Mouse (Mus musculus) gonadal fat pad, adult 2 months (tissue): ENCODE results near the gene Med17. TPM values are rescaled to one million over a fixed set of nuclear protein-coding genes. Genes with fewer than 3 reads are reported as not detected.
"Not testable (repeated sequence)": the region's sequence is repeated elsewhere in the genome, so short reads cannot be mapped to it uniquely, and the experiment has no call there.

Experiments used
- DNase-seq: peaks from one replicate; pipeline ENCODE4 v3.0.0-alpha.2; 2012; ENCODE audit warnings: low read depth
- polyA plus RNA-seq: library from polyadenylated mRNA; depleted of rRNA; stranded (reverse); fragments of >200 nt; gene quantifications from 2 replicates; pipeline ENCODE4 v1.2.3, GENCODE M21; 2012; rRNA removed

Med17 gene
- 26.6 and 31.6 TPM in 2 replicates for polyA plus RNA-seq

DNA sequence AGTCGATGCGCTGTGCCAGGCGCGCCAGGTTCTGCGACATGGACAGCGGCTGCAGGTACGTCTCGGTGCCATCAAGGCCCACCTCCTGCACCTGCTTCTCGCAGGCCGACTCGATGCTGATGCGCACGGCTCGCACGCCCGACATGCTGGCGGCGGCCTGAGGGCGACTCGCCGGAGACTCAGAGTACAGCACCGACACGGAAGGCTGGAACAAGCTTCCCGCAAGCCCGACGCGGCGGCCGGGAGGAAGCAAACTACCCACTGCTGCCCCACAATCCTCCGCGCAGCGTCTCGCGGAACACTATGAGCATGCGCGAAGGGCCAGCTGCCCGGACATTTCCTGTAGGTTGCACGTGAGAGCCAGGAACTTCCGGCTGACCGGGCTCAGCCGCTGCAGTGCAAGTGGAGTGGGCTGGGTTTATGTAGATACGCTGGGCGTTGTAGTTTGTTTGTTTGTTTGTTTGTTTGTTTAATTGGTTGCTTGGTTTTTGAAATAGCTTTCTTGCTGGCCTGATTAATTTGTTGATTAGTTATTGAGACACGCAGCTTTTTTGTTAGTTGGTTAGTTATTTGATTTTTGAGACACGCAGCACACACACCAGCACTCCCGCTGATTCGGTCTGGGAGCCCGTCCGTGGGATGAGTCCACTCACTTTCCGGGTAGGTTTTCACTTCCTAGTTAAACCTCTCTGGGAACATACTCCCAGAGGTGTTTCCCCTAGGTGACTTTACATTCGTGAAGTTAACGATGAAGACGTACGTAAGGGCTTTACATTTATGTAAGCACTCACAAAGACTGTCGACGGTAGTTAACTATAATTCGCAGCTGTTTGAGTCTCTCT, at the start of gene Med17:
Gene Med17 (minus strand): TSS at position 283 of the 842 bp plus-strand sequence.
- DNase-seq, result peak; percentile 46

DNA sequence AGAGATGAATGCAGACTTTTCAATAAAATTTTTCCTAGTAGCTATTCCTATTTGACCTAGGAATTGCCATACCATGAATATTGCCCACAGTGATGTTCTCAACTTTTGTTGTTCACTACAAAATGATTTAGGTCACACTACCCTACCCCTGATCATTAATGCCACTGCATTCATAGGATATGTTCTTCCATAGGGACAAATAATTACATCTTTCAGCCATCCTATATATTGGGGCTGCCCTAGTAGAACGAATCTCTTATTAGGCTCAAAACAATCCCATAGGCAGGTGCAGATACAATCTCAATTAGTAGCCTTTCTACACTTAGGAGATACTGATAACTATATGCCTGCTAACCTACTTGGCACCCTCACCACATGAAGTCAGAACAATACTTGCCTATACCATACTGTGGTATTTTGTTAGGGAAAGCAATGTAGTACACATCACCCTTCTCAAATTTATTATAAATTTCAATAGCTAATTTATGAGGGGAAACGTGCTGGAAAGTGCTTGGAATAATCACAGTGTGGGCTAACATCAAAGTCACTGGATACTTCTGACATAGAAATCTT, 38.5 kb upstream of the Med17 start:
- DNase-seq, result no peak

DNA sequence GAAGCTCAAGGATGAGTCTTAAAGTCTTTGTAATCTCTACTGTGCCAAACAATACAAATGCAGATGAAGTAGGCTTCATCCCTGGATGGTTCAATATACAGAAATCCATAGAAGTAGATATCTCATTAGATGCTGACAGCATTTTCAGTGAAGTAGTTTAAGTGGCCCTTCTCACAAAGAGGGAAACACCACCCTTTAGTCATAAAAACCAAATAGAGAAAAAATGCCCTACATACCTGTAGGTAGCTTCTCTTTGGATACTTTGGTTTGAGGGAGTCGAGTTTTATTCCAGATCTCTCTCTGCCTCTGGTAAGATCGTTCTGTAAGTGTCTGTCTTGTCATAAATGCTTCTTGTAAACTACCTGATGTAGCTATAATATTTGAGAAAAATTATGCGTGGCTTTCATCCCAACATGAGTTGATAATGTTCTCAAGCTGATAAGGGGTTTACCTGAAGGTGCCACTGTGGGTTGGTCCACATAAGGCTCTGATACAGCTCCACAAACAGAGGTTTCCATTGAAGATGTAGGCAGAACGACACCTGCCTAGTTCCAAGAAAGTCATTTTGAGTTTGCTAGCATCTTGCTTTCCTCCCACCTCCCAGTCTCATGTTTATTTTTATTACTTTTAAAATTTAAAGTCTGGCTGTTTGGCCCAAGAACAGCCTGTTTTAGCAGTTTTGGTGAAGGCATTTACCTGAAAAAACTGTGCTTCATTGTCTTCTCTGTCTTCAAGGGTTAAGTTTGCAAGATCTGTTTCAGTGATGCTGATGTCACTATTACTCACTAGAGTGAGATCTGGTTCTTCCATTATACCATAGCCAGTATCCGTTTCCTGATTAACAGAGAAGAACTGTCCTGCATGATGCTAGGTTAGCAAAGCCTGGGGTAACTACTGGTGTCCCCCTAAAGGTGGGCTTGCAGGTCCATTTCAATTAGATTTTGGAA, 37.8 kb upstream of the Med17 start:
- no peak for DNase-seq

DNA sequence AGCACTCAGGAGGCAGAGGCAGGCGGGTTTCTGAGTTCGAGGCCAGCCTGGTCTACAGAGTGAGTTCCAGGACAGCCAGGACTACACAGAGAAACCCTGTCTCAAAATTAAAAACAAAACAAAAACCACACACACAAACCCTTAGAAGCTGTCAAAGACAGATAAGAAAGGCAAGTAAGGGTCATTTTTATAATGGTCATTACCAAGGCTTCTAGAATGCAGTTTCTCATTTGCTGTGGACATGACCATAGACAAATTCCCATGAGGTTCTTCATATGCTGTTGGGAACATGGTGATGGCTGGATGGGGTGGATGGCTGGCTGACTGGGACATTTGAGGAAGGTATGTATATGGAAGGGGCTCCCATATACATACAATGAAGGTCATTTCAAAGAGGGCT, 36.6 kb upstream of the Med17 start:
- not testable (repeated sequence) for DNase-seq

DNA sequence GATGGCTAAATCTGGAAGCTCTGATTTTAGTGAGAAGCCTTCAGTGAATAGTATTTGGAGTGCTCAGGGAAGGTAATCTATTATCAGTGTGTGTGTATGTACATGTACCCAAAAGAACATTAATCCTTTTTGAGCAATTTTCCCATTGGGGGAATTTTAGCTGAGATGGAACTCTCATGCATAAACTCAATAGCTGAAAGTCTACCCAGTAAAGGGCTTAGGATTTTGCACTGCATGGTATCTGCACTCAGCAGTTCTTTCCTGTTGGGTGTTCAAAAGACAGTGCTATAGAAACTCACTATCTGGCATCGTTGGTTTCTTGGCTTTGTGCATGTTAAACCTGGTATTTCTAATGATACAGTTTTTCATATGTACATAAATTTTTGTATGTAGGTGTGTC, 34.9 kb upstream of the Med17 start:
- no peak for DNase-seq

DNA sequence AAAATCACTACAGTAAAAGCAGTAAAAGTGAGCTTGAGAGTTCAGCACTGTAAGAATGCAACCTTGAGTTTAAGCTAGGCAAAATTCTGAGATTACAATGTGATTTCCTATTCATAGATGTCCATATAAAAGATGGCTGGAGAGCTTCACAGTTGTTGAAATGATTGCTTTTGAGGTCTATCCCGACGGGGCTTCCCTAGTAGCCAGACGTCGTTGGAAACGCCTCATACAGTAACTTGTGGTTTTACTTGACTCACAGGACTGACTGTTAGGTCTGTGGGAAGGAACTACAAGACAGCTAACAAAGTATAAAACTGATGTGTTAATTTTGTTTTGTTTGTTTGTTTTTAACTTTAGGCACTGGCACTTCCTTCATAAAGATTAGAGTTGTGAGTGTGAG, 33.9 kb upstream of the Med17 start:
- no peak for DNase-seq

DNA sequence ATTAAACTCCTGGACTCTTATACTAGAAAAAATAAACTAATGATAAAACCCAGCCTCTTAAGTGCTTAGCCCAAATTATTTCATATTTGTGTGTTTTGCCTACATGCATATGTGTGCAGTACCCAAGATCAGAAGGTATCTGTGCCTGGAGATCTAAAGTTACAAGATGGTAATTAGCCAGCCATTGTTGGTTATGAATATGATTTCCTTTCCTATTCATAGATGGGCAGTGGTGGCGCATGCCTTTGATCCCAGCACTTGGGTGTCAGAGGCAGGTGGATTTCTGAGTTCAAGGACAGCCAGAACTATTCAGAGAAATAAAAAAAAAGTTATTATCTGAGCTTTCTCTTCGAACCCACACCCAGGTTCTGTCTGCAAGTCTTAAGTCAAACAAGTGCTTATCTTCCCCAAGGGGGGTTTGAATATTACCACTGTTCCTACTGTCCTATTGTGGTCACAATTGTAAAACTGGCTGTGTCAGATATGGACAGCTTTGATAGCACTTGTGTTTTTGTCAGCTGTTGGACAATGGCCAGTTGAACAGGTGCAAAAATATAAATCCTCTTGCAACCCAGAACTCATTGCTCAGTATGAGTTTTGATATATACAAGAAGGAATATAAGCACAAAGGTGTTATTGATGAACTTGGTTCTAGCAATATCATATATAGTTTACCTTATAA, 32.5 kb upstream of the Med17 start:
- DNase-seq, result no peak

DNA sequence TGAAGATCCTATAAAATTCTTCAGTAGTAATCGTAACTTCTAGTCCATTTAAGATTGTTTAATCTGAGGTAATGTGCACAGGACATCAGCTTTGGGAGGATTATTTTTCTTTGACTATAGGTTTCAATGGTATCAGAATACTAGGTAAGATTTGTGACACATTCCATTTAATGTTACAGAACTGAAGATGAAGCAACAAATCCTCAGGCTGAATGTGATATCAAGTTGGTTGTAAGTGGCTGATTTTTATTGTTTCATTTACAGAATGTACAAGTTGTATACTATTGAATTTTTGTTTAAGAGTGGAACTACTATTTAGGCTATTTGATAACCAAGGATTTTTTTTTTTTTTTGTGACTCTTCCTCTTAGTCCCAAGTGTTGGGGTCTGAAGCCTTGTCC, 30.4 kb upstream of the Med17 start:
- no peak for DNase-seq

DNA sequence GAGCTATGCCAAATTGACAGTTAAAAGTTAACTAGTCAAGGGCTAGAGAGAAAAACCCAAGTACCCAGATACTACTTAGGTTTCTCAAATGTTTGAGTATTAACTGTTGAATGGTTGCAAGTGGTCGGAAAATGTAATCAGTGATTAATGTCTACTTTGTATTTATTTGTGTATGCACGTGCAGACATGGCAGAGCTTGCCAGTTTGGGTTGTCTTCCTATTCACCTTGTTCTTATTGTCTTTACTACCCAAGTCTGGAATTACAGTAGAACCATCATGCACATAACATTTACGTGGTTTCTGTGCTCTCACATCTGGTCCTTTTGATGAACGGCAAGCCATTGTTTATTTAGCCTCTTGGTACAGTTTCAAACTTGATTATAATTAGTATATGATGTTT, 29.7 kb upstream of the Med17 start:
- DNase-seq, result no peak

DNA sequence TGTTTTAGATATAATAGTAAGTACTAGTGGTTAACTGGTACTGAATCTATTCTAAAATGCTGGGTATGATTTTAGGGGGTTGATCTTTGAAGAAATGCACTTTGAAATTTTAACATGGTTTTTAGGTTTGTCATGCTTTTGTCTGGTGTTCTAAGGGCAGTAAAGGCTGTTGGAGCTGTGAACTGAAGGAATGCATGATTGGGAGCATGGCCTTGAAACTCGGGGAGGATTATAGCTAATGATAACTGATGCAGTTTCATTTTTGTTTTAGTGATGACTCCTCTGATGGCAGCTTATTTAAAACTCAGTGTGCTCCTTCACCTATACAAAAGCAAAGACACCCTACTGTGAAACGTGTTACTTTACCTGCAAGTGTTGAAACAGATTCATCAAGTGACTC, 28.5 kb upstream of the Med17 start:
- no peak for DNase-seq

DNA sequence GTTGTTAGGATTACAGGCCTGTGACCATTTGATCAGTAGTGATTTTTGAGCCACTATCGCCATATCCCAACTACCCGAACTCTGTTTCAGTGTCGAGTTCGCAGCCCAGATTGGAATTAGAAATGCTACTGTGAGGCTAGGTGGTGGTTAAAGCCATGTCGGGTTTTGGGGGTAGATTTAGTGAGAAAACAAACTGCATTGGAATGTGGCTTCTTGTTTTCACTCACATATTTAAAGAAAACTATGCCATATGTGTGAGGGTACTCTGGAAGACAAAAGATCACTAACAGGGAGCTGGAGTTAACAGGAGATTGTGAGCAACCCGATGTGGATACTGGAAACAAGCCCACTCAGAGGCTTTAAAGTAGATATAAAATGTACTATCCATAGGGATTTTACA, 27.5 kb upstream of the Med17 start:
- DNase-seq, result no peak

DNA sequence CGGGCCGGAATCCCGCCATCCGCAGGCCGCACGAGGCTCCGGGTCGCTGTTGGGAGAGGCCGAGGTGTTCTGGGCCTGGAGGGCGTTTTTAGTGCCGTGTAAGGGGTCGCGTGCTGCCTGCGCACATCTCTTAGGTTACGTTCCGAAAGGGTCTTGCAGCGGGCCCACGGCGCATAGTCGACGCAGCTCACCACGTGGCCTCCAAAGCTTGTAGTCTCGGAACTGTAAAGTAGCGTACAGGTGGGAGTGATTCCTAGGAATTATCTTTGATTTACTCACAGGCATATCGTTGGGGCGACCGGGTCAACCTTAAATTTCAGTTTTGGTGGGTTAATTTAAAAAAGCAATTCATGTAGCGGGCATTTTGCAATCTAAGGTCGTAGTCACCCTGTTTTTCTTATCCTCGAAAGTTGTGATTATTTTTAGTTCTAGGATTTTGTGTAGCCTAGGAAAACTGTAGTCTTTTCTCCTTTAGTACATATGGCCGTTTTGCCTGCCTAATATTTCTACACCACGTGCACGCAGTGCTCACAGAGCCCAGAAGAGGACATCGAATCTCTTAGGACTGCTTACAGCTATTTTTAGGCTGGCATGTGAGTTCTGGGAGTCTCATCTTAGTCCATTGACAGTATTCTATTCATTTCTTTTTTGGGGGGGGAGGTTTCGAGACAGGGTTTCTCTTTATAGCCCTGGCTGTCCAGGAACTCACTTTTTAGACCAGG, 26.8 kb upstream of the Med17 start, which contains the start of gene 4931406C07Rik:
Gene 4931406C07Rik (minus strand): TSS at position 51 of the 722 bp plus-strand sequence.
- no peak for DNase-seq

DNA sequence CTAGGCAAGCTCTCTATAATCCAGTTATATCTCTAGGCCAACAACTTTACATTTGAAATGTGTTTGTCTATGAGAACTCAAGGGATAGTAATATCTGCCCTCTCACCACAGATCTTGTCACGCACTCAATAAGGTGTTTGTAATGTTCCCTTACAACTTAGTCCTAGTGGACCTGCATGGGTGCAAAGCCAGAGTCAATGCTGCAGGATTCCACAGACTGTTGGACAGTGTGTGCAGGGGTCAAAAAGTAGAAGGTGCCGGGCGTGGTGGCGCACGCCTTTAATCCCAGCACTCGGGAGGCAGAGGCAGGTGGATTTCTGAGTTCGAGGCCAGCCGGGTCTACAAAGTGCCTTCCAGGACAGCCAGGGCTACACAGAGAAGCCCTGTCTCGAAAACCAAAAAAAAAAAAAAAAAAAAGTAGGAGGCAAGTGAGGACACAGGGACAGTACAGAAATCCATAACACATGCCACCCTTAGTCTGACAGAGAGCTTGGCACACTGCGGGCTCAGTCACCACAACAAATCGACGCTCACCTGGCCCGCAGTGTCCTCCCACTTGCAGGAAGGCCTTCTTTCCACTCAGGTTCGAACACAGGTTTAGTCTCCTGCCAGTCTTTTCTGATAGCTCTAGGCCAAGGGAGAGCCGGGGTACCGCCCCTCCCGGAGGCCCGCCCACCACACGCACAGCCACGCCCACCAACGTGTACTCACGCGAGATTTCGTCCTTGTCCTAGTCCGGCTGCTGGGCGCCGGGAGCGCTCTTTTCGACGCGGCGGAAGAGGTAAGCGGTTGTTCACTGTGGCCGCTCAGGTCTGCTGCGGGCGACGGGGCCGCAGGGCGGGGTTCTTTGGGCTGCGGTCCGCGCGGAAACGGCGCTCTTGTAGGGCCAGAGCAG, 26.0 kb upstream of the Med17 start, which contains the start of gene Taf1d:
Gene Taf1d (plus strand): TSS at position 712 of the 895 bp plus-strand sequence.
- no peak for DNase-seq

DNA sequence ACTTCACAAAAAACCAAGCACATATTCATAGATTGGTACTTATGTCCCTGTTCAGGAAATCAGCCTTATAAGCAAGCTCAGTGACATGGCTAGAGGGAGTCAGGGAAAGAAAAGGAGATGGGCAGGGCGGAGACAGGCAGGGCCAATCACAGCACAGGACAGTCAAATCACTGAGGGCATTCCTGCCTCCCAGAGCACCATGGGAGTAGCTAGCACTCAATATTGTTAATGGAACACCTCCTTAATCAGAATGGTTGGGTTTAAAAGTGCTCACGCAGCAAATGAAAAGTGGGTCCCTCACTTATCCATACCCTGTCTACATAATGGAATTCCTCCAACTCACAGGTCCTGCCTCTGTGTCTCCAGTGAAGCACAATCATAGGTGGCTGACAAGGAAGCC, 23.1 kb upstream of the Med17 start:
- DNase-seq, result no peak

DNA sequence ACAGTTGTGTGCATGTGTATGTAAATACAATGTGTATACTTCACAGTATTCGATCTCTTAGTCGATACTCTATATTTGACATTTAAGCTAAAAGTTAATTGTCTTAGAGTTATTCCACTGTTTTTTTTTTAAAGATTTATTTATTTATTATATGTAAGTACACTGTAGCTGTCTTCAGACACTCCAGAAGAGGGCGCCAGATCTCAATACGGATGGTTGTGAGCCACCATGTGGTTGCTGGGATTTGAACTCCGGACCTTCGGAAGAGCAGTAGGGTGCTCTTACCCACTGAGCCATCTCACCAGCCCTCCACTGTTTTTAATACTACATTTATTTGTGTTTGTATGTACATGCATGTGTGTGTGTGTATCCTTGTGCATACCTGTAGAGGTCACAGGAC, 22.3 kb upstream of the Med17 start:
- DNase-seq, result not testable (repeated sequence)

DNA sequence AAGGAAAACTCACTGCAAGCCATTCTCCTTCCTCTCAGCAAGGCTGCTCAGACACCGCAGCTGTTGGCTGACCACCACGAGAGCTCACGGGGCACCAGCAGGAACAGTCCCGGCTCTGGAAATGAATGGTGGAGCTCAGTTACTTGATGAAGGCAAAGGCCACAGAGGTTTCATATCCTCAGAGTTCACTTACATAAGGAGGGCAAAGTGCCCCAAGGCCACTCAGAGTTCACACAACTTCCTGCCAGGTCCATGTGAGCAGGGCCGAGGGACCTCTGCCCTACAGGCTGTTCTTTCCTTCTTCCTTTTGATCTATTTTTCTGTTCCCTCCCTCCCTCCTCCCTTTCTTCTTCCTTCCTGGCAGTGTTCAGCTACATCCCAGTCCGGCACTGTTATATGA, 21.7 kb upstream of the Med17 start:
- no peak for DNase-seq

DNA sequence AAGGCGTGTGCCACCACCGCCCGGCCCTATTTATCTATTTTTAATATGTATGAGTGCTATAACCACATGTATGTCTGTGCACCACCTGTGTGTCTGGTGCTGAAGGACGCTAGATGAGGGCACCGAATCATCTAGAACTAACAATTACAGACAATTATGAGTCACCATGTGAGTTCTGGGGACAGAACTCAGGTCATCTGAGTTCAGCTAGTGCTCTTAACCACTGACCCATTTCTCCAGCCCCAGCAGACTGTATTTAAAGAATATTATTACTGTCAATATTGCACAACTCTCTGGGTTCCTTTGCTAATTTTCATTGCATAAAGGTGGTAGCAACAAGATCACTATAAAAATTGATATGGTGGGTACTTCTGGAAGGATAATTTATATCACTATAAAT, 20.3 kb upstream of the Med17 start:
- DNase-seq, result no peak

DNA sequence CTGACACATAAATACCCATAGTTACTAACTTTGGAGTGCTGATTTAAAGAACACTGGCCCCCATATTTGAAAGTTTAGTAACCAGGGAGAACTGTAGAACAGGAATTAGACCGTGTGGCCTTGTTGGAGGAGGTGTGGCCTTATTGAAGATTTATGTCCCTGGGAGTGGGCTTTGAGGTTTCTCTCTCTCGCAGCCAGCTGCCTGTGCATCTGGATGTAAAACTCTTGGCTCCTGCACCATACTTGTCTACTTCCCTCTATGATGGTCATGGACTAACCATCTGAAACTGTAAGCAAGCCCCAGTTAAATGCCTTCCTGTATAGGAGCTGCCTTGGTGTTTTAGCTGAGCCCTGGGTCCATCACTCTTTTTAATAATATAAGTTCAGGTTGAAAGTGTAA, 18.7 kb upstream of the Med17 start:
- no peak for DNase-seq

DNA sequence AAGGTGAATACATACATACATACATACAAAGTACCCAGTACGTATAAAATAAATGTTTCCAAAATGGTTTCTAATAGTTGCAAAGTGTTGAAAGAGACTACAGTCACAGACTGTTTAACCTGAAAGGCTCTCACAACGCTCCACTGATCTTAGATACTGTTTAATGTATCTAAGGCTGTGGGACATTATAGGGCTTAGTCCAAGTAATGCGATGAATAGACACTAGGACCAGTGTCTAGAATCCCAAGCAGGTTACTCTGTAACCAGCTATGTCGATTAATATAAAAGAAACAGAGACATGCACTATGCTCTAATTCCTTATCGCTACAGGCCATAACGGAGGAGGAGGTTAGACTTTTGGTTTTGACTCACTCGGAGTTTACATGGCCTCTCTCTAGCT, 17.4 kb upstream of the Med17 start:
- DNase-seq, result no peak

DNA sequence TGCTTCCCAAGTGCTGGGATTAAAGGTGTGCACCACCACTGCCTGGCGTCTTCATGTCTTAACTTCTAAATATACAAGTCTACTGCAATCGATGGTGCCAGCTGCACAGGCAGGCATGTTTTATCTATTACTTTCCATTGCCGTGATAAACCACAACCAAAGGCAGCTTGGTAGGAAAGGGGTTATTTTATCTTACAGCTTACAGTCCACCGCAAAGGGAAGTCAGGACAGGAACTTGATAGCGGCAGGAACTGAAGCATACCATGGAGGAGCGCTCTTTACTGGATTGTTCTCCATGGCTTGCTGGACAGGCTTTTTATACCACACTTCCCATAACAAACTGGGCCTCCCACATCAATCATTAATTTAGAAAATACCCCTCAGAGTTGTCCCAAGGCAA, 9.5 kb upstream of the Med17 start:
- DNase-seq, result no peak
